Mouse (Mus musculus) T-helper 2 cell (primary cell): ENCODE measurements around the gene Bphl.

ENCODE experiments used
- in situ Hi-C: fragments of 300-600 bp; cut with MboI, MseI; formaldehyde crosslinking; loops from one replicate; pipeline ENCODE4 v1.15.1; 2025; ENCODE audit warnings: high pct_unique_total_duplicates

The Bphl gene

GRCm38 (mm10) chr13:34037172-34038055, at the start of gene Bphl:
Gene Bphl, plus strand, starts transcription at chr13:34037597.
- in situ Hi-C loops, result no loop called here

- in situ Hi-C loops, result no loop called here
These were observed 47.8 kb upstream of the Bphl start for GRCm38 (mm10) chr13:33989625-33990024.

DNA sequence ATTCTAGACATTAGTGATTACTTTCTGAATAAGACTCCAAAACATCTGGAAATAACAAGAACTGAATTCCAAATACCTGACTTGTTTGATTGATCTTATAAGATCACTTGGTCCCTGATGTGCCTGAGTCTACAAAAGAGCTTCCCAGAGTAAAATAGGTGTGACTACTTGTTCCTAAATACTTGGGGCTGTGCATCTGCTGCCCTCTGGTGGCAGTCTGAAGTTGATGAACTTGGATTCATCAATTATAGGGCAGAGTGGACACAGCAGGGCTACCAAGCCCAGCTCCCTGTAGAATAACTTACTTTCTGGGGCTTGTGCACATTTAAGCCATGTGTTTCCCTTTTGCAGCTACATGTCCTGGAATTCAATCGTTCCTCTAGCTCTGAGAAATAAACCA, 42.2 kb upstream of the Bphl start:
- in situ Hi-C loops, result loop anchor here (5.0 kb wide), 1 partner anchor 43 kb away; no protein-coding TSS in a partner anchor

GRCm38 (mm10) chr13:34002058-34003006, 35.1 kb upstream of the Bphl start, which contains the start of the genes Ripk1 and Serpinb6a:
Gene Ripk1, plus strand, starts transcription at chr13:34002363.
Gene Serpinb6a, minus strand, starts transcription at chr13:34002794.
- in situ Hi-C loops, result no loop called here

DNA sequence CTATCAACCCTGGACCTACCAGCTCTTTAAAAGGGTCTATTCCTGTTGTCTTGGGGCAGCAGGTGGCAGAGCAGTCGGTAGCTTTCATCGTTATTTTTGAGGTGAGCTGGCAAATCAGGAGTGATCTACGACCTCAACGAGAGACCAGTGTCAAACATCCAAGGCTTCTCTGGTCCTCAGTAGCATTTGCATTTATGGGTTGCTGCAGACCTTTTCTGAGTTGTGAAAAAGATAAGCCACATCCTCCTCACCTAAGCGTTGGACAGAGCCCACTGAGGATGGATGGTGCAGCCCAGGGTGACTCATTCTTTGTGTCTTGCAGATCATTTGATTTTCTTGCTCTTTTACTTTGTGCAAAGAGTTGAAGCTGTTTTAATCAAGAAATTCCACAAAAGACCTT, 34.3 kb upstream of the Bphl start:
- in situ Hi-C loops, result no loop called here

DNA sequence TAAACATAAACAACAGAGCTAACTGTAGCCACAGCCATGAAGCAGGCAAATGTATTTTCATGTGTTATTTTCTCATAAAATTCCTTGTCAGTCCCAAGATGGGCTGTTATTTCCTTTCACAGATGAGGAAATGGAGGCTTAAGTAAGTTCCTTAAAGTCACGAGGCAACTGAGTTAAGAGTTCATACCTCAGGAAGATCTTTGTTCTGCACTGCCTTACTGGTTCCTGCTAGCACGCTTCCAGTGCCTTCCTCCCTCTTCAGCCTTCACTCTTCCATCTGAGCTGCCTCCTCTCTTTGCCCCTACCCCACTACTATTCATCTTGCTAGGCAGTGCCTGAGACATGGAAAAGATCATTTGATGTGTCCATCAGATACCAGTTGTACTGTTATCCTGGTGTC, 30.2 kb upstream of the Bphl start:
- in situ Hi-C loops, result no loop called here

GRCm38 (mm10) chr13:34016927-34017569, 20.3 kb upstream of the Bphl start:
- in situ Hi-C loops, result no loop called here

DNA sequence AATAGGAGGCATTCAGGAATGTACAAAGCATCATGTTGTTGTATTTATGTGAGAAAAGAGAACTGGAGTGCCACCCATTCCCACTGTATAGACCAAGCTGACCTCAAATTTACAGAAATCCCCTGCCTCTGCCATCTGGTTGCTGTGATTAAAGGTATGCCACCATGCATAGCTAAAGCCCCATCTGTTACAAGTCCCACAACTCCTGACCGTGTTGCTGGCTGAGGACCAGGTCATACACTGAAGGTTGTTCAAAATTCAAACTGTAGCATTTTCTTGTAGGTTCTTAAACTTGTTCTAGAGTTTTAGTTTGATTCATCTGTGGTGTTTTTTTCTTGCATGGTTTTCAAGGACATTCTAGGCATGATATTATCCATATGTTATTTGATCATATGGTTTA, 18.9 kb upstream of the Bphl start:
- in situ Hi-C loops, result no loop called here

GRCm38 (mm10) chr13:34021998-34022397, 15.4 kb upstream of the Bphl start:
- in situ Hi-C loops, result no loop called here

DNA sequence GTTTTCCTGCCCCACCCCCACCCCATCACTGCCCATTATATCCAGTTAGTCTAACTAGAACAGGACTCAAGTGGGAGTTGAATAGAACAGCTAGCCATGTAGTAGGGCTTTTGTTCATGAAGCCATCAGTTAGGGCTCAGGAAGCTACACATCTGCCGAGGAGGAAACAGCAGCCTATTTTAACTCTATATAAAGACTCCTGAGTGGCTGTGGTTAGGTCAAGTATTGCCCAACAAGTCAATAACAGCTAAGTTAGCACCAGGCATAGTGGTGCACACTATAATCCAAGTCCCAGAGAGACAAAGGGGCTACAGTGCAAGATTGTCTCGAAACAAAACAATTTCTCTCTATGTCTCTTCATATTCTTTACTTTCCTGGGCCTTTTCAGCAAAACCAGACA, 5.4 kb upstream of the Bphl start:
- in situ Hi-C loops, result no loop called here

DNA sequence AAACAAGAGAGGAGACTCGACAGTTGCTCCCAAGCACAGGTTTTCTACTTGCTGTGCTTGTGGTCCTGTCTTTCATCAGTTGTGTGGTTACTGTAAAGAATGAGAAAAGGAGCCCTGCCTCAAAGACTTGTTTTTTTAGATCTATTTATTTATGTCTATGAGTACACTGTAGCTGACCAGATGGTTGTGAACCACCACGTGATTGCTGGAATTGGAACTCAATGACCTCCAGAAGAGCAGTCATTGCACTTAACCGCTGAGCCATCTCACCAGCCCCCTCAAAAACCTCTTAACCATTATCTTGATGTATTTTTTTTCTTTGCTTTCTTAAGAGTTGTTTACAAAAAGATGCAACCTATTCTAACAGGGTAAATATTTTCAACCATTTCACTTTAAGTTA, 2.0 kb upstream of the Bphl start:
- in situ Hi-C loops, result no loop called here

DNA sequence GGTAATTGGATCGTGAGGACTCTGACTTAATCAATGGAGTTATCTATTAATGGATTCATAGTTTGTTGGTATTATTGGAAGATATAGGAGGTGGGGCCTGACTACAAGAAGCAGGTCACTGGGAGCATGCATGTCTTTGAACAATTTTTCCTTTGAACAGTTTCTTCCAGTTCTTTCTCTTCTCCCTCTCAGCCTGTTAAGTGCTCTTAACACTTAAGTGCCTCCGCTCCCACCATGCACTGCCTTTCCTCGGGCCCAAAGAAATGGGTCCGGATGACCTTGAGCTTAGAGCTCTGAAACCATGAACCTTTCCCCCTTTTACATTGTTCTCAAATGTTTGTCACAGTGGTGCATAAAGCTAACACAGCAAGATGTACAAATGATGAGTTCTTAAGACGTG, 671 bp upstream of the Bphl start:
- in situ Hi-C loops, result no loop called here

DNA sequence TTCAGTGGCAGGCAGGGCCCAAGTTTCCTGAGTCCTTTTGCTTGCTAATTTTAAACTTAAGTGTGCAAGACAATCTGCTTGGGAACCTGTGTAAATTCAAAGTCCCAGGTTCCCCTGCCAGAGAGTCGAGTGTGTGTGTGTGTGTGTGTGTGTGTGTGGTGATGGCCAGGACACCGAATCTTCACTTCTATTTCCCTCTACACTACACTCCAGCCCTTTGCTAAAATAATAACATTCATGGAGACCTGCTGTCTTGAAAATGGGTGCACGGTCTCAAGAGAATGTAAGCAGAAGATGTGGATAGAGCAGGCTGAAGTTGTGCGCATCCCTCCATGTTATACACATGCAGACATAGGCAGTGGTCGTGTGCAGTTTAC, 647 bp downstream of the Bphl start:
- in situ Hi-C loops, result no loop called here

- in situ Hi-C loops, result no loop called here
These were observed 1.5 kb downstream of the Bphl start for GRCm38 (mm10) chr13:34038901-34039341.

DNA sequence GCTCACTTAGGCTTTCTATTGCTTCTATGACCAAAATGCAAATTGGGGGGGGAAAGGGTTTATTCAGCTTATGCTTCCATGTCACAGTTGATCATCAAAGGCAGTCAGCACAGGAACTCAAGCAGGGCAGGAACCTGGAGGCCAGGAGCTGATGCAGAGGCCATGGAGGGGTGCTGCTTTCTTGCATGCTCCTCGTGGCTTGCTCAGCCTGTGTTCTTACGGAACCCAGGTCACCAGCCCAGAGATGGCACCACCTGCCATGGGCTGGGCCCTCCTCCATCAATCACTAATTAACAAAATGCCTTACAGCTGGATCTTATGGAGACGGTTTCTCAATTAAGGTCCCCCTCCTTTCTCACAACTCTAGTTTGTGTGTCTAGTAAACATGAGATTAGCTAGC, 2.7 kb downstream of the Bphl start:
- in situ Hi-C loops, result loop anchor here (10.0 kb wide), 1 partner anchor 115 kb away; no protein-coding TSS in a partner anchor

GRCm38 (mm10) chr13:34043716-34044393, 6.5 kb downstream of the Bphl start:
- in situ Hi-C loops, result loop anchor here (10.0 kb wide), 1 partner anchor 111 kb away; no protein-coding TSS in a partner anchor

DNA sequence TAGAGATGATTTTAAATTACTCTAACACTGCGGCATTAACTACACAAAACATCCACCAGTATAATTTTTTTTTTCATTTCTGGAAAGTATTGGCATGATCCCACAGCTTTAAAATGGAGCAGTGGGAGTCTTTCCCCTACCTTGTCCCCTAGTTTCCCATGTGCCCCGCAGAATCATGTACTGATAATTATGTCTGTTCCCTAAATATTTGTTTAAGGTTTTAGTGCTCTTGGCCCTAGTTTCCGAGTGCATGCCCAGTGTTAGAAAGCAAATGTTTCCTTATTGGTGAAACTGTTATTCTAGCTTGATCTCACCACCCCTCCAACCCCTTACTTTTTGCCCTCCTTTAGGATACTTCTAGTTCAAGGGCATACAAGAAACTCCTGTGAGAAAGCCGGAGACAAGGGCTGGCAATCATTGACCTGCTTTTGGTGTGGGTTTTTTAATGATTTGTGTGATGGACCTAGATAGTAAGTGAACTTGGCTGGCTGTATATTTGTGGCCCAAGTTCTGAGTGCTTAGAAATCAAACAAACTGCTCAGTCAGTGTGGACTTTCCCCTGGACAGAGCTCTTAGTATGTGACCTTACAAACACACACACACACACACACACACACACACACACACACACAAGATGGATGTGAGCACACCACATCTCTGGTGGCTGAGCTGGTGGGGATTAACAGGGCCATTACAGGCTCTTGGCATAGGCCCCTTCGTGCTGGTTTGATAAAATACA, 8.3 kb downstream of the Bphl start:
- in situ Hi-C loops, result loop anchor here (10.0 kb wide), 1 partner anchor 109 kb away; no protein-coding TSS in a partner anchor

DNA sequence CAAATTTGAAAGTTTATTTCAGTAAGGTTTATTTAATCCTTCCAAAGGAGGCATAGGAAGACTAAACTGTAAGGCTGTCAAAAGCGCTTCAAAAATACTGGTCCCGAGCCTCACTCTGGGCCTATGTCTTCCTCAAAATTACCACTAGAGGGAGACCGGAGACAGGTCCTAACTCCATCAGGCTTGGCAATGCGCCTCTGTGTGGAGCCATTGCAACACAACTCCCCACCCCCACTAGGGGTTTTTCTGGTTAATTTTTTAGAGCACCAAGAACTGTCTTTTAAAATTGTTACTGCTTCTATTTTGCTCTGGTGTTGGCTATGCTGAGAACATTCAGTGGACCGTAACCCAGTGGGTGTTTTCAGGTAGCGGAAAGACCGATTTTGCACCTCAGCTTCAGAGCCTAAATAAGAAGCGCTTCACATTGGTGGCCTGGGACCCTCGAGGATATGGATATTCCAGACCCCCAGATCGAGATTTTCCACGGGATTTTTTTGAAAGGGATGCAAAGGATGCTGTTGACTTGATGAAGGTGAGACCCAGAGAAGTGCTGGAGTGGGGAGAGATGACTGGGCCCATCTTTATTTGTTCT, 9.1 kb downstream of the Bphl start:
- in situ Hi-C loops, result loop anchor here (10.0 kb wide), 1 partner anchor 108 kb away; no protein-coding TSS in a partner anchor

- in situ Hi-C loops, result loop anchor here (10.0 kb wide), 1 partner anchor 107 kb away; no protein-coding TSS in a partner anchor
These were observed 10.1 kb downstream of the Bphl start for GRCm38 (mm10) chr13:34047526-34047925.

DNA sequence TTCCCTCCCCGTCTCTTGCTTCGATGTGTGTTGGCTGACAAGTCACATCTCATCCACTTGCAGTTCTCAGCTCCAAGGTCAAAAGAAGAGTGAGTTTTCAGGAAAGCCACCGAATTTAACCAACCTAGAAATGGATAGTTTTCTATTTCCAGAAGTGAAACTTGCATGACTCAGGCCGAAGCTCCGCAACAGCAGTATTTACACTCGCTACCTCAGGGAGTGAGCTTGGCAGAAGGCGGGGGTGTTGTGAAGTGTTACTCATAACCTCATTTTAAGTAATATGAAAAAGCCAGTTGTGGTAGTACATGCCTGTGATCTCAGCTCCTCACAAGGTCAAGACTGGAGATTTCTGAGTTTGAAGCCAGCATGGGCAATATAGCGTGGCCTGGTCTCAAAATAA, 13.1 kb downstream of the Bphl start:
- in situ Hi-C loops, result loop anchor here (25.0 kb wide), 1 partner anchor 812 kb away; no protein-coding TSS in a partner anchor
